Mouse (Mus musculus): ENCODE results near the gene Ppp3r1. TPM values are rescaled to one million over a fixed set of nuclear protein-coding genes. Genes with fewer than 3 reads are reported as not detected.
"Not testable (repeated sequence)": the region's sequence is repeated elsewhere in the genome, so short reads cannot be mapped to it uniquely, and the experiment has no call there.

Gene Ppp3r1
- total RNA-seq, 2 experiments from 2014 or later: 697 to 717 TPM

DNA sequence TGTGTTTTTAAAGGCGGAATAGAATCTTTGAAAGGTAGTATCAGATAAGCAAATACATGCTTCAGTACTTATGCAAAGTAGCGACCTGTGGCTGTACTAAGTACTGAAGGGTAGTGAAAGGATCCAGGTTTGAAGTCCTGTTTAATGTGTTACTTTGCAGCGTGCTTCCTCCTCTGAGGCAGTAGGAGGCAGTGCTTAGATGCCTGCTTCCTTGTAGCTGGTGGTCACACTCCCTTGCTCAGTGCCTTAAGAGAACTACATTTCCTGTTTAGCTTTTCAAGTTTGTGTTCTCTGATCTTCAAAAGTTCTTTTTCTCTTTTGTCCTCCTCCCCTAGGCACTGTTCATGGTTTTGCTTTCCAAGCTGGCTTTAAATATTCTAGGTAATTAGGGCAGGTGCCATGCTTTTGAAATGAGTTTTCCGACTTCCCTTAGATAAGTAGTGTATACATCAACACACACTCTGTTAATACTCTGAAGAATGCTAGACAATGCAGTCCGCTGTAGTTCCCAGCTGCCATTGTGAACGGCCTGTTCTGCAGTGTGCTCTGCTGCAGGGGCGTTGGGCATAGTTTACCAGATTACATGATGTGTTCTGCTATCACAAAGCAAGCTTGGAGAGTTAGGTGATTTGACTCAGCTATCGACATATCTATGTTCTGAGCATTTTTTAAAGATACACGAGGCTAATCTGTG is 33.2 kb downstream of the Ppp3r1 start:
- DNase-seq (ENCODE audit: low spot score in 2 of 2): no peak
- intact Hi-C loops (cut with DNase I): no loop called here

DNA sequence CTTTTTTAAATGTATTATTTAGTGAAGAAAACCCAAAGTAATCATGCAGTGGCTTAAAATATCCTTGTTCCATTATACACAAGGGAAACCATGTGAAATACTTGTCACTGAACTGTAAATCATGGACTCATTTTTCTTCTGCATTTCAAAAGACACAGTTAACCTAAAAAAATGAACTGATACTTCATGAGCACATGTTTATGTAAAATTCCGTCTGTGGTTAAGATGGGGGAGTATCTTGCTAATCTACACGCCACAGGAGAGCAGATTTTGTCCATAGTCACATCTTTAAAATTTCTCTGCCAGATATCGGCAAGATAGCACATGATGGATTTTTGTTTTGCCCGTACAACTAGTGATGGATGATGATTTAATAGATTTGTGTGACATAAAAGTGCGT is 40.1 kb downstream of the Ppp3r1 start:
- intact Hi-C loops (cut with DNase I): loop anchor here (5.0 kb wide), 1 partner anchor 117 kb away; no protein-coding TSS in a partner anchor
- no peak for DNase-seq (ENCODE audit: low spot score in 2 of 2)

DNA sequence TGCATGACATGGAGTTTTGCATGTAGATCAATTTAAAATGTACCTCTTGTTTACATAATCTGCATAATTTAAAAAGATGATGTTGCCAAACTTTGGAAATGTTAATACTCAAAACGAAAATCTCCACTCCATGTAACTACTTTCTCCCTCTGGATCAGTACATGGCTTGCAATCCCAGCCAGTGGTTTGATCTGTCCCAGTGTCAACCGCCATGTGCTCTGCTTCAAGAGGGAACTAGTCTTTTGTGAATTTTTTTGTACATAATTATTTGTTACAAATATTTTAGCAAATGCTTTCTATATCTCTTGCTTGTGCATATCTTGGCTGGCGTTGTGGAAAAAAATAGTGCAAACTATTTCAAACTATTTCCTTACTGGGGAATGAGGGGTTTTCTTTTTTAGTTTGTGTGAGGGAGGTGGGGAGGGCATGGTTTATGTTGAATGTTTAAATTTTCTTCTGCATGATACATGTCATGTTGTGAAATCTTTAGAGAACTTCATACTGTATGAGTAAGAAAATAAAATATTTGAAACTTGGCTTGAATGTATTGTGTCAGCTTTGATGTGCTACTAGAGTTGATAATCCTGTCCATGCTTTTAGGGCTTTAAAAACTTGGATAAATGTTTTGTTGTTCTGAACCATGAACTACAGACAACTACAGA is 40.9 kb downstream of the Ppp3r1 start:
- intact Hi-C loops (cut with DNase I): loop anchor here (5.0 kb wide), 1 partner anchor 118 kb away; no protein-coding TSS in a partner anchor

DNA sequence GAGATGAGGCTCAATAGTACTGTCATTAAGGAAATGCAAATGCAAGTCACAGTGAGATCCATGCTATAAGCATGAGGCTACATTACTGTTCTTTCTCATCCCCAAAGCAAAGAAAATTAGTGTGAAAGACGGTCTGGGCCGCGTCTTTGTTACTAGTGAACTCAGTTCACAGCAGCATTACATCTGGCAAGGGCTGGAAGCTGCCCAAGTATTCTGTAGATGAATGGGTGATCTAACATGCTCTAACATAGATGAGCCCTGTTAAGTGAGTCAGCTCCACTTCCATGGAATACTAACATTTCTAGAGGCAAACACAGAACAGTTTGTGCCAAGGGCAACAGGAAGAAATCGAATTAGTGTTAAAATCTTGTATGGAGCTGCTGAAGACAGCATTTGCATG is 41.9 kb downstream of the Ppp3r1 start:
- peak in 1 of 2 experiments; percentile 31 for DNase-seq (ENCODE audit: low spot score in 2 of 2)
- intact Hi-C loops (cut with DNase I): no loop called here

More for the DNA sequence above, 40.9 kb downstream of the Ppp3r1 start:
- no peak for DNase-seq (ENCODE audit: low spot score in 2 of 2)

DNA sequence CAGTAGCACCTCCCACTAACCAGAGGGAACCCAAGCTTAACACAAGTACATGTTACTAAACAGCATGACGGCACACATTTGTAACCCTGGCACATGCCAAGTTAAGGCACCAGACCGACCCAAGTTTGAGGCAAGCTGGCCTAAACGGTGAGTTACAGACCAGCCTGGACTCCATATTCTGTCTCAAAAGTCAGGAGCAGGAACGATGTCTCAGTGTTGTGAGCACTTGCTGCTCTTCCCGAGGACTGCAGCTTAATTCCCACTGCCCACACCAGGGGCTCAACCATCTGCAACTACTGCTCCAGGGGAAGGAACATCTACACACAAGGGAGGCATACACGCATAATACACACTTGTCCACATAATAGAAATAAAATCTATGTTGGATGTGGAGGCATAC is 43.4 kb downstream of the Ppp3r1 start:
- no peak for DNase-seq (ENCODE audit: low spot score in 2 of 2)
- intact Hi-C loops (cut with DNase I): no loop called here

DNA sequence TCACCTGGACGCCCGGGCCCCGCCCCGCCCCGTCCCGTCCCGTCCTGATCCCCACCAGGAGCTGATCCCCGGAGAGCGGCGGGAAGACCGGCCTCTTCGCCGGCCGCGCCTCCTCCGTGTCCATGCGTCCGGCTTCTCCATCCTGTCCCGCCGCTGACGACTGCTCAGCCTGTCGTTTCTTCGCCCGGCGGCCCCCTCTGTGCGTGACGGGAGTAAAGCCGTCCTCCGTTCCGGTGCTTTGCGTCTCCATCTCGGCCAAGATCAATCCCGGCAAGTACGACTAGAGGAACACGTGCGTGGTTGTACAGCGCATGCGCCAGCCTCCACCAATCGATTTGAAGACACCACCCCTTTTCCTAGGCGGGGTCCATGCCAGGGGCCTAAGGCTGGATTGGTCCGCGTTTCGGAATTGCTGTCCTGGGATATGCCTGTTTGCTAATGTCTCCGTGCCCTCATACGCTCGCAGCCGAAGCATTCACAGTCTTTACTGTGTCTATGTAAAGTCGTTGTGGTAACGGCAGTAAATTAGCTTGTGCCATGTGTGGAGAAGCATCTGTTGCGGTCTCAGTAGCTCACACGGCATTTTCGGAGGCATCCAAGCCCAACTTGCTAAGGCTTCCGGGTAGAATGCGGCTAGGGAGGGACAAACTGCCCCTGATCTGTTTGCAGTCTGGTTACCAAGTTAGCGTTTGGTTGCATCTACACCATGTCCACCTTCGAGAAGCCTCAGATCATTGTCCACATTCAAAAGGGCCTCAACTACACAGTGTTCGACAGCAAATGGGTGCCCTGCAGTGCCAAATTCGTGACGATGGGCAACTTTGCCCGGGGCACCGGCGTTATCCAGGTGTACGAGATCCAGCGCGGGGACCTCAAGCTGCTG is 52.4 kb downstream of the Ppp3r1 start, which contains the start of gene Pno1:
Gene Pno1 (minus strand): TSS at position 311 of the 883 bp plus-strand sequence.
- peak; percentile 98 for DNase-seq (ENCODE audit: low spot score in 2 of 2)
- intact Hi-C loops (cut with DNase I): loop anchor here (2.0 to 5.0 kb wide), 2 partner anchors 45 to 239 kb away; partner anchors contain the start of gene C1d

DNA sequence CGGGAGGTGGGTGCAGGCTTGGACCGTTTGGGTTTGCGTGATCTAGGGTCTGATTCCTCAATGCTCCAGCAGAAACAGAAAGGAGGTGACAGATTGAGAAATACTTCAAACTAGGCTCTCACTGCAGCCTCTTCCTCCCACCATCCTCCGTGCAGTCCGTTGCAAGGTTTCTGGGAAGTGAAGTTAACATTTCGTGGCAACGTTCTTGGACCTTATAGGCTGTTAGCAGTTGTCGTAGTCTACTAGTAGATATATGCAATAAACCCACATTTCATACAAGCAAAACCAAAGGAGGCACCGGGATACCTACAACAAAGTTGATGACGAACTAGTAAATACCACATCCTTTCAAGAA is 53.1 kb downstream of the Ppp3r1 start:
- intact Hi-C loops (cut with DNase I): loop anchor here (5.0 kb wide), 1 partner anchor 240 kb away; no protein-coding TSS in a partner anchor
- peak in 1 of 2 experiments; percentile 21 for DNase-seq (ENCODE audit: low spot score in 2 of 2)

DNA sequence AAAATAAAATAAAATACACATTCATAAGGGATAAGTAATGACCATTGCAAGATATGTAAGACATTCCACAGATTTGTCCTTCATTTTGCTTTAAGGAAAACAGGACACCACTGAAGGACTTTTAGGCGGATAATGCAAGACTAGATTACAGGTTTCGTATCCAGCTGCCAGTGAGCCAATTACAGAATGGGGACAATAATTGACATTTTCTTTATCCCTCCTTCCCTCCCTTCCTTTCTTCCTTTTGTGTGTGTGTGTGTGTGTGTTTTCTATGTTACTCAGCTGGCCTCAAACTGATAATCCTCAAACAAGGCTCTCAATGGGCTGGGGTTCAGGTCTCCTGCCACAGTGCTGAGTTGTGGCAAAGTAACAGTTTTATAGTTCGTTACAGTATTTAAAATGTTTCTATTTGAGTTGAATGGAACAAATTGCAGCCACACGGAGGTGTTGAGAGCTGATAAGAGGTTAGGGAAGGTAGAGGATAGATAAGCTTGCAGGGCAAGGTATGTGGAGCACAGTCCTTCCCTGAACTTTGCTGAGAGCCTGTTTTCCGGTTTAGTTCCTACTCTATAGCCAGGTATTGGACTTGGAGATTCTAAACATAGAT is 53.9 kb downstream of the Ppp3r1 start:
- intact Hi-C loops (cut with DNase I): loop anchor here (5.0 kb wide), 1 partner anchor 241 kb away; no protein-coding TSS in a partner anchor
- no peak for DNase-seq (ENCODE audit: low spot score in 2 of 2)

DNA sequence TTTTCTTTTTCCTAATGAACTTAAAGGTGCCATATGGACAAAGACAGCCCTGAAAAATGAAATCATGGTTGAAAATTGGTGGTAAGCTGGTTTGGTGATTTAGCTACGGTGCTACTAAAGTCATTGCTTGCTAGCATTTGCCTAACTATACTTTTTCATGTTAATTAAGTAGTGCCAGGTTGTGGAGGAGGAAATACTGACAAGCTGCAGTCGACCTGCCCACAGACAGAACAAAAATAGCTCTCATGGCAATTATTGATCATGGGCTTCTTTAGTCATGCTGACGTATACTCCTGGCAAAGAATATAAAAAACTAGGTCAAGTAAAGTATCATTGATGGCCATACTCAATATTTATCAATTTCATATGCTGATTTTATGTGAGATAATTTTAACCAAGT is 56.4 kb downstream of the Ppp3r1 start:
- intact Hi-C loops (cut with DNase I): no loop called here

DNA sequence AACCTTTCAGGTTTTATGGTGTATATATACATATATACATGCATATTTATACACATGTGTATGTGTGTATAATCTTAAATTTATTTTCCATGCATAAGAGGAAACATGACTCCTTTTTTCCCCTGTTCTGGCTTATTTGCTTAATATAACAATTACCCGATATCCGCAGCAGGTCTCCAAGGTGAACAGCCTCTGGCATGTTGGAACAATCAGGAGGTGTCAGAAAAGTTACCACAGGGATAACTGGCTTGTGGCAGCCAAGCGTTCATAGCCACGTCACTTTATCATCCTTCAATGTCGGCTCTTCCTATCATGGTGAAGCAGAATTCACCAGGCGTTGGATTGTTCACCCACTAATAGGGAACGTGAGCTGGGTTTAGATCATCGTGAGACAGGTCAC is 62.1 kb downstream of the Ppp3r1 start:
- intact Hi-C loops (cut with DNase I): no loop called here
- DNase-seq (ENCODE audit: low spot score in 2 of 2): no peak

More for the DNA sequence above, 56.4 kb downstream of the Ppp3r1 start:
- no peak for DNase-seq (ENCODE audit: low spot score in 2 of 2)

DNA sequence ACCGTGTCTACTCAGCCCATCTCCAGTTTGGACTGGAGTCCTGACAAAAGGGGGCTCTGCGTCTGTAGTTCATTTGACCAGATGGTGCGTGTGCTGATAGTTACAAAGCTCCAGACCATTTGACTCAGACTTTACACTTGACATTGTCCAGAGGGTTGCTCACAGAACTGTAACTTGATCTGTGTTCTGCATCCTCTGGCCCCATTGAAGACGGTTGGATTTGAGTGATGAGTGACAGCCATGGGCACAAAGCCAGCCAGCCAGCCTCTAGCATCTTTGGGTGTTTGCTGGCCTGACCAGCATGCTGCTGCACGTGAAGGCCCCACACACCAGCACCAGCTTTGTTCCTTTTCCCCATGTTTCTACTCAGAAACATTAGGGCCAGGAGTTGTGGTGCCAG is 73.7 kb downstream of the Ppp3r1 start:
- no peak for DNase-seq (ENCODE audit: low spot score in 2 of 2)
- intact Hi-C loops (cut with DNase I): no loop called here

DNA sequence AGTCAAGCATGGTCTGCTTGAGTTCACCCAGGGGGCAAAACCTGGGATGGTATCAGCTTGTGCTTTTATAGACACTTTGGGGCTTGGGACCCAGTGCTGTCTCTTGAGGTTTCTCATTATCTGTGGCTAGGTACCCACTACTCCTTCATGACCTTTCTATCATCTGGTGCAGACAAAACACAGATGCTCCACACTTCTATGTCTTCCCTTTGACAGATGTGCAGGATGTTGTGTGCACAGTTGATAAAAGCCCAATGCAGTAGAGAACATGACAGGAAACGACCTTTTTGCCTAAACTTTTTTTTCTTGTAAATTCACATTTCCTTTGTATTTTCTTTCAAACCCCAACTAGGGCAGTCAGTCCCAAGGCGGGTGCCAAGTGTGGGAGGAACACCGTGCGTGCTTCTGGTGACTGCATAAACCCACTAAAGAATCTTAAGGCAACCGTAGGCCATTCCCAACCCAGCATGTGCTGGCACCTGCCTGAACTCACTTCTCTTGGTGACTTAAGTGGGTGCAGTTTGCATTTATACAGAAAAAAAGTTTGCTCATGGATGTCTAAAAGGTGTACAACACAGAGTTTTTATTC is 77.5 kb downstream of the Ppp3r1 start:
- intact Hi-C loops (cut with DNase I): no loop called here
- no peak for DNase-seq (ENCODE audit: low spot score in 2 of 2)

DNA sequence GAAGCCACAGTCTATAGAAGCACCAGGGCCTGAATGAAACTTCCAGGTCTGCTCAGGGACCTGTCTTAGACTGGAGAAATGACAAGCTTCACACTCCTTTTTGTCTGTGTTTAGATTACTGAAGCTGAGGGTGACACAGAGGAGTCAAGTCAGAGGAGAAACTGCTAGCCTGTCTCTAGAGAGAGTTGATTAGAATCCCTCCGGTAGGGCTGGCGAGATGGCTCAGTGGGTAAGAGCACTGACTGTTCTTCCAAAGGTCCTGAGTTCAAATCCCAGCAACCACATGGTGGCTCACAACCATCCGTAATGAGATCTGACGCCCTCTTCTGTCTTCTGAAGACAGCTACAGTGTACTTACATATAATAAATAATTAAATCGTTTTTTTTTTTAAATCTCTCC is 79.5 kb downstream of the Ppp3r1 start:
- intact Hi-C loops (cut with DNase I); DNase-seq (ENCODE audit: low spot score in 2 of 2): not testable (repeated sequence)

DNA sequence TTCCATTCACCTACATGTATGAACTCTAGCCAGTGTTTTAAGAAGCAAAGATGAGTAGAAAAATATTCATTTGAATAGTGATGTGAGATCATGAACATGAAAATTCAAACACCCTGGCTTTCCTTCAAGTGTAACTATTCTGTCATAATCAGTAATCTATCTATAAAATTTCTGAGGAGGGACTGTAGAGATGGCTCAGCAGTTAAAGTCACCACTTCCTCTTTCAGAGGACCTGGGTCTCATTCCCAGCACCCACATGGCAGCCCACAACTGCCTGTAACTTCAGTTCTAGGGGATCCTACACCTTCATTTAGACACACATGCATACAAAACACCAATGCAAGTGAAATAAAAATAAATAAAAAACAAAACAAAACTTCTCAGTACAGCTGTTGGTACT is 89.7 kb downstream of the Ppp3r1 start:
- no peak for DNase-seq (ENCODE audit: low spot score in 2 of 2)
- intact Hi-C loops (cut with DNase I): no loop called here

Other genes starting within 250 kb of the Ppp3r1 start
- 1 to 10 TPM; 1.1 to 1.7 TPM for gene Fbxo48, start 207.9 kb upstream of the Ppp3r1 start, total RNA-seq (2021)
- 100 to 1,000 TPM; 151 to 156 TPM for gene Cnrip1, start 107.7 kb upstream of the Ppp3r1 start, total RNA-seq (2021)
- gene Plek, start 106.9 kb upstream of the Ppp3r1 start, total RNA-seq (2021): 1 to 10 TPM; 4.5 to 5.5 TPM
- gene Wdr92, start 22.8 kb downstream of the Ppp3r1 start, total RNA-seq (2021): 1 to 10 TPM; 6.0 to 6.8 TPM
- gene Pno1, start 52.3 kb downstream of the Ppp3r1 start, total RNA-seq (2021): 10 to 100 TPM; 24.4 to 29.9 TPM
- gene C1d, start 98.3 kb downstream of the Ppp3r1 start, total RNA-seq (2021): 10 to 100 TPM; 46.7 to 57.0 TPM

Data from left cerebral cortex, postnatal 14 days (tissue).